Mouse (Mus musculus): ENCODE data around the gene Frmd5. TPM values are rescaled to one million over a fixed set of nuclear protein-coding genes. Genes with fewer than 3 reads are reported as not detected.

Gene Frmd5
- polyA plus RNA-seq (2015; fragmentation: Nextera tagmentation; extraction: Ambion mirVana): 19.6 and 38.1 TPM in 2 replicates

GRCm38 (mm10) chr2:121806959-121807653, at the start of gene Frmd5:
TSS of gene Frmd5 (minus strand) at chr2:121807087.

GRCm38 (mm10) chr2:121505942-121506882, 300.7 kb downstream of the Frmd5 start, which contains the start of the genes Mfap1a and Wdr76:
TSS of gene Mfap1a (minus strand) at chr2:121506665.
TSS of gene Wdr76 (plus strand) at chr2:121506723.

Other genes starting within 250 kb of the Frmd5 start
- 35.3 and 39.9 TPM in 2 replicates for gene Casc4, start 59.9 kb upstream of the Frmd5 start, polyA plus RNA-seq (2015; fragmentation: Nextera tagmentation; extraction: Ambion mirVana)
- gene Ctdspl2, start 148.9 kb upstream of the Frmd5 start, polyA plus RNA-seq (2015; fragmentation: Nextera tagmentation; extraction: Ambion mirVana): 20.6 and 30.0 TPM in 2 replicates
- gene Mageb3, start 149.0 kb upstream of the Frmd5 start, polyA plus RNA-seq (2015; fragmentation: Nextera tagmentation; extraction: Ambion mirVana): 0.22 TPM in 1 of 2 replicates, not detected in the other
- 10.4 and 11.1 TPM in 2 replicates for gene Eif3j1, start 221.5 kb upstream of the Frmd5 start, polyA plus RNA-seq (2015; fragmentation: Nextera tagmentation; extraction: Ambion mirVana)

Data from adrenal gland, postnatal 0 days (tissue).